Mouse (Mus musculus): Measurements from ENCODE around the gene Kdm5c. TPM values are rescaled to one million over a fixed set of nuclear protein-coding genes. Genes with fewer than 3 reads are reported as not detected.

Kdm5c gene
- polyA plus RNA-seq (2017; shearing (Covaris generic)): 36.3 TPM

DNA sequence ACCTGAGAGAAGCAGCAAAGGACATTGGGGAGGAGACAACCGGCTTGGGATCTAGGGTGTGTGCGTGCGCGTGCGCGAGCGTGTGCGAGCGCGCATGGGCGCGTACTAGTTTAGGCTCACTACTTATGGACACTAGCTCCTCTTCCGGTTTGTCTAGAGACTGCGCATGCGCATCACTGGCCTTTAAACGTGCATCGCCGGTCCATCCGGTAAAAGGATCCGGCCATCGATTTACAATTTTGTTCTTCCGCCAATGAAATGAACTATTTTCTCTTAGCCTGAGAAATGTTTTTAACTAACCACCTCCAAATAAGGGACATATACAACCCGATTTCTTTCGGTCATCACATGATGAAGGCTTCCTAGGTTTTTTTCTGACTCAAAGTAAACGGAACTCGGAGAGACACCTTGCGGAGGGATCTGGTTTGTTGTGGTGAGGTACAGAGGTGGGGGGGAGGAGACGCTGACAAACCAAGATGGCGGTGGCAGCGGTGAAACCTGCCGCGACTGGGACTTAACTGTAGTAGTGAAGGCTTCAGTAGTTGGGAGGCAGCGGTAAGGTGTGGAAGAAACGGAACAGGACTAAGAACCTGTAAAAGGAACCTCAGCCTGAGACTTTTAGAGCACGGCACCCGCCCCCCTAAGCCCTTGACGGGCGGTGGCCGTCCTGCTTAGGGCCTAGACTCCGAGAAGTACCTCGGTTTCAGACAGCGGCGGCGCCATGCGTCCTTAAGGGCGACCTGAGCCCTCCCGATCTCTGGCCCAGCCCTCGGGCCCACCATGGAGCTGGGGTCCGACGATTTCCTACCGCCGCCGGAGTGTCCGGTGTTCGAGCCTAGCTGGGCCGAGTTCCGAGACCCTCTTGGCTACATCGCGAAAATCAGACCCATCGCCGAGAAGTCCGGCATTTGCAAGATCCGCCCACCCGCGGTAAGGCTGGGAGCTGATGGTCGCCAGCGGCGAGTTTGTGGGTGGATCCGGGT is at the start of gene Kdm5c:
TSS of gene Kdm5c (plus strand) at position 240 of the 983 bp plus-strand sequence.

Other genes with a start within 250 kb of the Kdm5c start
- gene Hsd17b10, start 231.2 kb upstream of the Kdm5c start, polyA plus RNA-seq (2017; shearing (Covaris generic)): 43.9 TPM
- 0.93 TPM for gene Ribc1, start 216.7 kb upstream of the Kdm5c start, polyA plus RNA-seq (2017; shearing (Covaris generic))
- gene Smc1a, start 216.6 kb upstream of the Kdm5c start, polyA plus RNA-seq (2017; shearing (Covaris generic)): 57.1 TPM
- gene Iqsec2, start 88.8 kb upstream of the Kdm5c start, polyA plus RNA-seq (2017; shearing (Covaris generic)): not detected
- 15.3 TPM for gene Kantr, start 94.5 kb downstream of the Kdm5c start, polyA plus RNA-seq (2017; shearing (Covaris generic))
- 41.9 TPM for gene Tspyl2, start 109.4 kb downstream of the Kdm5c start, polyA plus RNA-seq (2017; shearing (Covaris generic))
- gene Gpr173, start 135.7 kb downstream of the Kdm5c start, polyA plus RNA-seq (2017; shearing (Covaris generic)): not detected

All from effector memory CD4-positive, alpha-beta T cell, adult 7 months (primary cell).